Mouse (Mus musculus) left cerebral cortex, adult 8-10 months (tissue): Measurements from ENCODE around the gene Ski. TPM values are rescaled to one million over a fixed set of nuclear protein-coding genes. Genes with fewer than 3 reads are reported as not detected.
A peak's percentile ranks its signal among the peaks of the same experiment; 100 is the strongest.

ENCODE experiments used
- DNase-seq, 2 experiments: peaks; one replicate each; pipeline ENCODE4 v3.0.0; 2022; ENCODE audit warnings: low spot score in 2 of 2
- total RNA-seq, 4 experiments: library from RNA; stranded (reverse); gene quantifications; 2 replicates each; pipeline ENCODE4 v1.2.4; 2022

The Ski gene
- total RNA-seq, 4 experiments from 2014 or later: 118 to 126 (median 121) TPM

DNA sequence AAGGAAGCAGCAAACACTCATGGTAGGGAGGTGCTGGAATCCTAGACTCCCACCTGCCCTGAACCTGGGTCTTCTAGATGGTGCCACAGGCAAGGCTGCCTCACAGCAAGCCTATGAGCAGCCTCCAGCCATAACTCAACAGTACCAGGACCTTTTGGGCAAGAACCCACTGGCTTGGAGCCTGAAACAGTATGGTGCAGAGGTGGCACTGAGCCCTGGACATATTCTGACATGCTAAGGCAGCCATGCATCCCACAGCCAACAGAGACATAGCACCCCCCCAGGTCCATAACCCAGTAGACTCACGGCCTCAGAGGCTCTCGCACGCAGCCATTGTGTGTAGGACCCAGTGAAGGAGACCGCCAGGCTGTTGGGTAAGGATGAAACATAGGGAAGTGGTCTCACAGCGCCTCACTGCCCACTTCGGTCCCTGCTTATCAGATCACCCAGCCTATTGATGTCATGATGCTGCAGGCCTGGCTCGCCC is 87.7 kb downstream of the Ski start:
- no peak for DNase-seq

DNA sequence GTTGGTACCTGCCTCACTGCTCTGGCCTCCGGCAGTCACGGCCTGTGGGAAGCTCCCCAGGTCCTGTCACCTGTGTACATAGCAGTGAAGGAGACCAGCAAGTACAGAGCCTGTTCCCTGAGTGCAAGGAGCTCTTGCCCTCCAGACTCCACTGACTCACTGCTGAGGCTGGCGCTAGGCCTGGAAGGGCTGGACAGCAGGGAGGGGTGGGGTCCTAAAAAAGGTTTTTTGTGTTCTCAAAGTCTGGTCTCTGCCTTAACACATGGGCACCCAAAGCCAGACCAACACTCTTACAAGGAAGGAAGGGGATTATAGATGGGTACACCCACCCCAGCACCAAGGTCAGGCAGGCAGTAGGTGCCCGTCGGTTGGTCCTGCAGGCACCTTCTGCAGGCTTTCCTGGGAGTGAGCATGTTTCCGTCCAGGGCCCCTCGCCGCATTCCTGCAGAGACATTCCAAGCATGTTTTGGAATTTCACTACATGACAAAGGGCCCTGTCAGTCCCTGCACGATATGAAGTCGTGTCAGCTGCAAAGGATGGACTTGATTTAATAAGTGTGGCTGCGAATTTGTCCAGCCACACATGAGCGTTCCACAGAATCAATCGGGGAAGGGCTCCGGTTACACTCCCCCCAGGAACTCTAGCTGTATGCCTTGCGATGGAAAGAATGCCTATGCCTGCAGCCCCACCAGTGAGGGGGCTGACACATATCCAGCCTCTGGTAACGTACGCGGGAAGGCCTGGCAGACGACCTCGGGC is 88.6 kb downstream of the Ski start:
- DNase-seq: no peak

DNA sequence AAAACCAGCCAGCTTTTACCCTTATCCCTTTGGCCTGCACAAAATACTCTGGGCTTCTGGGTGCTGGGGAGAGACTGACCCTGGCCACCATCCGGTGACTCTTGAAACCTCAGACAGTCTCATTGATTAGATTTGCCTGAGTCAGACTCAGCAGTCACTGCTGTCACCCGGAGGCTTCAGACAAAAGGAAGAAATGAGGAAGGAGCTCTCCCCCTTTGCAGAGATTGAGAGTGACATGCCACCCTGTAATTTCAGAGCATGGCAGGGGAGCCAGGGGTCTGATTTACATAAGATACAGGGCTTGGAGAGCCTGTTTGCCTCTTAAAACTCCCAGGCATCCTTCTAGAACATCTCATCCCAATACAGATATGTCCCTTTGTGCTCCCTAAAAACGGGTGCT is 89.2 kb downstream of the Ski start:
- DNase-seq: no peak

DNA sequence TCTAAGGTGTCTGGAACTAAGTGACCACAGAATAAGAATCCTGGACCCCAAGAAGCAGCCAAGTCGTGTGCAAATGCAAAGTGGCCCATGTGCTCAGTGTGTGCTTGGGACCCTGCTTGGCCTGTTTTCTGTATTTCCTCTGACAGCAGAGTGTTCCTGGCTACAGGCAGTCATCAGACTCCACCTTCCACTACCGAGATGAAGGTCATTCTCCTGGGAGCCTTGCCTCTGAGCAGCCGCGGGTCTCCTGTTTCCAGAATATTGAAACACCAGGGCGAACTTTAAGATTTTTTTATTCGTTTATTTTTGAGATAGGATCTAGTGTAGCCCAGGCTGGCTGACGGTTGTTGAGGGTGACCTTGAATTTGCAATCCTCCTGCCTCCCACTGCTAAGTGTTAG is 91.8 kb downstream of the Ski start:
- no peak for DNase-seq

DNA sequence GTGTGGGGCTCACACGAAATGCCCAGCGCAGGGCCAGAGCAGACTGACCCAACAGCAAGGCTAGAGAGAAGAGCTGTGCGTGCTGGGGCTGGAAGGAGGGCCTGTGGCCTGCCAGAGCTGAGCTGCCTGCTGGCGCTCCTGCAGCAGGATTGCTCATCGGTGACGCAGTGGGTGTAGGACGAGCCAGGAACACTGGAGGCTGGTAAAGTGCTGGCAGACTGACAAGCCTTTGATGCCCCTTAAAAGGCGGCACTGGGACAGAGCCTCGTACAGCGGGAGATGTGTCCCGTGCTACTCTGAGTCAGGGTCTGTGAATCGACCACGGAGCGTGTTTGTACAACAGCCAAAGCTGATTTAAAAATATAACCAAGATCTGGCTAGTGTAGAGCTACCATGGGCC is 92.4 kb downstream of the Ski start:
- DNase-seq: peak; percentile 78 to 95

DNA sequence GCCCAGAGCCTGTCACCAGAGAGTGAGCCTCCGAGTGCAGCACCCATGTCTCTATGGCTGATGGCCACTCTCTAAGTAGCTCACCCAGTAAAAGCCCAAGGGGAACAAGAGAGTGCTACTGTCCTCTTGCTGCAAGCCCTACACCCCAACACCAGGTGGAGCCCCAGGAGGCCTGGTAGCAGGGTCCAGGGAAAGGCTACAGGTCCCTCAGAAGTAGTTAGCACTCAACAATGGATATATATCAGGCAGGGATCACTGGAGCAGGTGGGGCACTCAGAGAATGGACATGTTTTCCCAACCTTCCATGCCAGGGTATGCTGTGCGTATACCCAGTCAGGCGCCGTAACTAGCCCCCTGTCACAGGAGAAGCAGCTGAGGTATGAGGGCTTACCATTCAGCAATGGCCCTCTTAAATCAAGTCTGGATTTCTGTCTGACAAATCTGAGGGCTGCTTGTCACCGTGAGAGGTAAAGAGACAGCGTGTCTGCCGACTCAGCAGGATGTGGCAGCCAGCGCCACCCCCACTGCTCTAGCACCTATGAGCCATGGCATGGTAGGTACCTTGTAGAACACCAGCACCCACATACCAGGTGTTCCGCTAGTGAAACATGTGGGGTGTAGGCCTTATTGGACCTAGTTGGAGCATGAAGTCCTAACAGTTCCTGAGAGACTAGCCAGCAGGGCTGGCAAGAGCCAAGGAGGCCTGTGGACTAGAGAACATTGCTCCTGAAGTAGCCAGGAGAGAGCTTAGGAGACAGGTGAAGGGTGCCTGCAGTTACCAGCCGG is 93.1 kb downstream of the Ski start:
- peak; percentile 56 to 84 for DNase-seq

DNA sequence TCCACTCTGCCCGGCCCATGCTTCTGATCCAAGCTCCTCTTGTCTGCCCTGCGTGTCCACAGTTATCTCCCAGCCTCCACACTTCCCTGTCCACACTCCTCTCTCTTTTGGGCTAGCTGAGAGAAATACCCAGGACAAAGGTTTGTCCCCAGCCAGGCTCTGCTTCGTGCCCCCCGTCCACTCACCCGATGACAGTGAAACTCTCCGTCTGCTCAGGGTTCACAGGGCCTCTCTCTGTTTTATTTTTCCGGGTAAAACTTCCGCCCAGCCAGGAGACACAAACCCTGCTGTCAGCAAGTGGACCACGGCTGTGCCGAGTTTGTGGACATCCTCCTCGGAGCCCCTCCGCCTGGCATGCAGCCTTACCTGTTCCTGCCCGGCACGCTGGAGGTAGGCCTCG is 94.0 kb downstream of the Ski start:
- no peak for DNase-seq

DNA sequence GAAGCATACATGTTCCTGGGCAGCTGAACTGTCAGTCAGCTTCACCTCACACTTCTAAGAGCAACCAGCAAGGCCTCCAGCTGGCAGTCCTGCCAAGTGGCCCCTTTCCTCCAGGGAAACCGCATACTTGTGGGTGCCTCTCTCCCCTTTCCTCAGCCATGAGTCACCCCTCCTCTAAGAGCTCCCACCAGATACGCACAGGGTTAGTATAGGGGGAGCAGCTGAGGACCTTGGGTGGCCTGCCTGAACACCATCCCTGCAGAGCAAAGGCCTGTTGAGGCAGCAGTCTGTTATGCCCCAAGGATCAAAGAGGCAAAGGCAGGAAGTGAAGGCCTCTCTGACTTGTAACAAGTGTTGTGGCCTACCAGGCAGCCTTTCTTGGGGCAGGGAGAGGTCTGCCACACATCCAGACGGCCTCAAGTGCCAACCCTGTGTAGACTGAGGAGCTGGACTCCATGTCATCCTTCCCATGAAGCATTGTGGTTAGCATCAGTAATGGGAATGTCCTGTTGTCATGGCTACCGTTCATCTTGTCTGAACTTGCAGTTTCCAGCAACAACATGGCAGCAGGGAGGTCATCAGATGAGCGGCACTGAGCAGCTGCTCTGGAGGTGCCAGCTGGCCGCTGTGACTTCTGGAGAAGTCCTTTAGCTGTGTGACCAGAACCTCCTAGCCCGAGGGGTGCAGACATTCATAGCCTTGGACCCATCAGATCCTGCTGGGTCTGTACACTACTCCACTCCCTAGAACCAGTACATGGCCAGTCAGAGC is 95.6 kb downstream of the Ski start:
- no peak for DNase-seq

DNA sequence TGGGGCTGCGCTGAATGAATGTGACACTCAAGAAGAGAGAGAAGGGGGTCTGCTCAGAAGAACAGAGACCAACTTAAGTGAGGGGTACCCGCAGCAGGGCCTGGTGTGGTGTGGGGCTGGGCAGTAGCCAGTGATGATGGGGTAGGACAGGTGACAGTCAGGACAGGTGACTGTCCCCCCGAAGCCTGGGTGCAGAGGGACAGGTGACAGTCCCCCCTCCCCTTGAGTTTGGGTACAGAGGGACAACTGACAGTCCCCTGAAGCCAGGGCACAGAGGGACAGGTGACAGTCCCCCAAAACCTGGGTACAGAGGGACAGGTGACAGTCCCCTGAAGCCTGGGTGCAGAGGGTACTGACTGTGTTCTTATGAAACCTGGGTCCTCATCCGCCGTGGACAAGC is 96.2 kb downstream of the Ski start:
- no peak for DNase-seq

DNA sequence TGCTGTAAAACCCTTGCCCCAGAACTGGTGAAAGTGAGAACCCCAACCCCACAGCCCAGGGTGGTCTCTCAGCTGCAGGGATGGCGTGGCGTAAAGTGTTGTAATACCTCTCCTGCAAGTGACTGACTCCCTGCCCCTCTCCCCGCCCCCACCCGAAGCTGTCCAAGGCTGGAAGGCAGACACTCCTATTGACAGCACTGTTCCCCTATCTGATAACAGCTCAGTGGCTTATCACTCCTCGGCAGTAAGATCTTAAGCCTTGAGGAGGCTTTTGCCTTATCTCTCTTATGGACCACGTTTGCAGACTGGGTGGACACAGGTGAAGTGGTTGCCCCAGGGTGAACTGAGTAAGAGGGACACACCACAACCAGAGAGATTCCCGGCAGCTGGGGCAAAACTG is 97.1 kb downstream of the Ski start:
- no peak for DNase-seq

DNA sequence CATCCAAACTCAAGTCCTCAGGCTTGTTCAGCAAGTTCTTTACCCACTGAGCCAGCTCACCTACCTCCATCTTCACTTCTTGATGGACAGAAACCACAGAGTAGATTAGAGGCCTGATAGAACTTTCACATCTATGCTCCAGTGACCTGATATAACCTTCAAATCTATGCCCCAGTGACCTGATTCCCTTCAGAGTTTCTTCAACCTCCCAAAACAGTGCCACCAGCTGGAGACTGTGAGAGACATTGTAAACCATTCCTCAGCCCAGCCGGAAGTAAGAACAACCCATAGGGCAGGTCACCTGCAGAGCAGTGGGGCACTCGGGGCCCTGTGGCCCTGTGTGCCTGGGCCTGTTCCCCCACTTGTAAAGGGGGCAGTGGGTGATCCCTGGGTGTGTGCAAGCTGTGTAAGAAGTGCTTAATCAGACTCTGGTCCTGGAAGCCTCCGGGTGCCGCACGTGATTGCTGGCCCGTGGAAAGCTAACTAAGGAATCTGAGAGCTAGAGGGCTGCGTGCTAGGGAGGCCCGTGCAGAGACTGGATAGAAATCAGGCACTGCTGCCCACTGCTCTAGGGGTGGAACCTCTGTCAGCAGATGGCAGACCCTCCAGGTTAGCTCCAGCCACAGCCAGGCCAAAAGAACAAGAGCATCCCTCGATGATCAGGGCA is 98.4 kb downstream of the Ski start:
- DNase-seq: no peak

DNA sequence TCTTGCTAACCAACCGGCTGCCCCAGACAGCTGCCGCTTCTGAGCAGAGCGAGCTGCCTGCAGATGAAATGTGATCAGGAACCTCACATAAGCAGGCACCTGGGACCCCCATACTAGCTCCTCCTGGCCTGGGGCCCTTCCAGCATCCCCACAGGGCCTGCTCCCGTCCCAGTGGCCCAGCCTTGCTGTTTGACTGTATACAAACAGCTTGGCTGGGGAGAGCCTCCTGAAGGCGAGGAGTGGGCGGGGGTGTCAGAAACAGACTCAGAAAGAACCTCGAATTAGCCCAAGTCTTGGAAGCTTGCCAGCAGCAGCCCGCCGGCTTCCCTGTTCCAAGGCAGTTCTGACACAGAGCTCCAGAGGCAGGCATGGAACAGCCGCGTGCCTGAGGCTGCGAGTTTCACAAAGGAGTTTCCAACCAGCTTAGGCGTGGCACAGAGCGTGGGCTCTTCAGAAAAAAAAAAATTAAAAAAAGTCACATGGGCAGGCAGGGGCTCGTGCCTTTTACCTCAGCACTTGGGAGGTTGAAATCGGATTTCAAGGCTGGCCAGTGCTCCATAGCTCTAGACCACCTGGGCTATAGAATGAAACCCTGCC is 99.8 kb downstream of the Ski start:
- peak; percentile 85 to 98 for DNase-seq

DNA sequence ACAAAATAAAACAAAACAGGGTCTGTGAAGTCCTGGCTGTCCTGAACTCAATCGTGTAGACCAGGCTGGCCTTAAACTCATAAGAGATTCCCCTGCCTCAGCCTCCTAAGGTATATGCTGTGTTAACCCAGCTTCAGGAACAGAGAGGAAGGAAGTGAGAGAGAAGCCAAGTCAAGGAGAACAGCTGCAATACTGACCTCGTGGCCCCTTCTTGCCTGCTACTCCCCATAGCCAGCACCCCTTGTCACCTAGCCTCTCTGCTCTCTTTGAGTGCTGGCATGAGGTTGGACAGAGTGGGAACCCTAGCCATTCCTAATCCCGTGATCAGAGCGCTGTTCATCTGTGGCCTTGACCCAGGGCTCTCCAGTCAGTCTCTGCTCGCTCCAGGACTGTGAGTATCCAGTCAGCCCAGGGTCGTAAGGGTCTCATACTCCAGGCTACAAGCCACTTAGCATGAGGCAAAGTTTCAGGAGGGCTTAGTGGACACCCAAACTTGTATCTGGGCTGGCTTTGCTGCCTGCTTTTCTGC is 100.4 kb downstream of the Ski start:
- DNase-seq: no peak

DNA sequence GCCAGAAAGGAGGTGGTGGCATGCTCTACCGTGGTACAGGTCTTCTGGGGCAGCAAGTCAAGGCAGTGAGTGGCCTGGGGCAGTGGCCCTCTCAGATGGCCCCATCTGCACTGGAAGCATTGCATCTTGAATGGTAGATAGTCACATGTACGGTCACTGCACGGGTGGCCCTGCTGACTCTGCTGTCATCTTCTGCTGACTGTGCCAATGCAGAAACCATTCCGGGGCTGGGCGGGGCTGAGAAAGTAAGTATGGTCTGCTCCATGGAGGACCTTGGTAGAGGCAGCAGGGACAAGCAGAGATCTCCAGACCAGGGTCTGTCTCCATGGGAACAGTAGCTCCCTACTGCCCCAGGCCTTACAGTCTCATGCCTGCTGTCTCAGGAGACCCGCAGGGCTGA is 101.2 kb downstream of the Ski start:
- DNase-seq: no peak

DNA sequence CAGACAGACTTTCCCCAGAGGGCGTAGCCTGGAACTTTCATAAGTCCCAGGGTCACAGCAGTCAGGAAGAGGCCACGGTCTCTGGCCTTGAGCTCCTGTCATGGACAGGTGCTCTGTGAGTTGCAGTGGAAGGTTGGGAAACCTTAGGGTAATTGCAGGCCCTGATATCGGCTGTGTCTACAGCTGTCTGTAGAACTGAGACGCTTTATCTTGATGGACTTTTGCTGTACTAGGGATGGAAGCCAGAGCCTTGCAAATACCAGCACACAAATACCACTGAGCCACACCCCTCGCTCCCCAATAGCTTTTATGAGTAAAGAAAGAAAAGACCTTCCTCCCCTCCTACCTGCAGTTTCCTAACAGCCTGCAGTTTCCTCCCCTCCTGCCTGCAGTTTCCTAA is 101.8 kb downstream of the Ski start:
- DNase-seq: no peak

DNA sequence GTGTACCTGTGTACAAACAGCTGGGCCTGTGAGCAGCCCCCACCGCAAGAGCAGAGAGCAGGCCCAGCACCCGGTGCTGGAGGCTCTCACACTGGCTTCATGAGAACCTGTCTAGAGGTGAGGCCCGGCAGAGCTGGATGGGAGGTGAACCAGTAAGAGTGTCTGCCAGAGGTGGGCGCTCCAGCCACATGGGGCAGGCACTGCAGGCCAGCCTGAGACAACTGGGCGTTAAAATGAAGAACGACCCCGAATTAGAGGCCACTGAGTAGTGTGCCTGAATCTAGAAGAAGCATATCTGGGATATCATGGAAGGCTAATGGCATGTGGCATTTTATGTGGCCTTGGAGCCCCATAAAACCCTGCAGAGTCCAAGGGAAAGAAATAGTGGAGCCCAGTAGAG is 102.4 kb downstream of the Ski start:
- no peak for DNase-seq

DNA sequence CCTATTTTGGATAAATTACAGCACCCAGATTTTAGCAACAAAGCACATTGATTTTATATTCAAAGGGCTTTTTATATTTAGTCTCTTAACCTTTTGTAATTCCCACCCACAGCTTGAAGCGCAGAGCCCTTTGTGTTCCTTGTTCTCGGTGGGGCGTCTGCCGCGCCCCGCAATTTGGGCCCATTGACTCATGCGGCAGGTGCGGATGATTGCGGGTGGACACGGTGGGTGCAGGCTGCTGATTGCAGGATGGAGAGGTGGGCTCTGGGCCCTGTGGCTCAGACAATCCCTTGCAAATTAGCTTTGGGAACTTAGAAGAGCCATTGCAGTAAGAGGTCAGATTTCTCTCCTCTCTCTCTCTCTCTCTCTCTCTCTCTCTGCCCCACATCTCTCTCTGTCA is 104.1 kb downstream of the Ski start:
- no peak for DNase-seq

DNA sequence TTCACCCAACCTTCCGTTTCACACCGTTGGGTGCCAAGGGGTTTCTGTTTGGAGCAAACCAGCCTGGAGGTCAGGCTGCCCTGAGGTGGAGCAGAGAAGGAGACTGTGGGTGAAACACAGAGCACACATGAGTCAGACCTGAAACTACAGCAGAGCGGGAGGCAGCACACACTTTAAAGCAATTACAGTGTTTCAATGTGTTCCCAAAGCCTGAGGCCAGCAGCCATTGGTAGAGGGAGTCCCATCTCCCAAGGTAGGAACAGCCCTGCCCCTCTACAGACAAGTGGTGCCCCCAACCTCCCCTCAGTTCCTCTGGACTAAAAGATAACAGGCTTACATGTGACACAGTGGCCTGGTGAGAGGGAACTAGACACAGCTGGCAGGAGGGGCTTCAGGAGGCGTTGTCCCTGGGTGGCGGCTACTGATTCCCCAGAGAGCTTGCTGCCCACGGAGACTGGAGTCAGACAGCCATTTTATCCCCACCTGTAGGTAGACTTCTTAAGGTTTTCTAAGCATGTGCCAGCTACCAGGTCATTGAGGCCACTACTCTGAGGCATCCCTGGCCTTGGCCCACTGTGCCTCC is 104.9 kb downstream of the Ski start:
- no peak for DNase-seq

DNA sequence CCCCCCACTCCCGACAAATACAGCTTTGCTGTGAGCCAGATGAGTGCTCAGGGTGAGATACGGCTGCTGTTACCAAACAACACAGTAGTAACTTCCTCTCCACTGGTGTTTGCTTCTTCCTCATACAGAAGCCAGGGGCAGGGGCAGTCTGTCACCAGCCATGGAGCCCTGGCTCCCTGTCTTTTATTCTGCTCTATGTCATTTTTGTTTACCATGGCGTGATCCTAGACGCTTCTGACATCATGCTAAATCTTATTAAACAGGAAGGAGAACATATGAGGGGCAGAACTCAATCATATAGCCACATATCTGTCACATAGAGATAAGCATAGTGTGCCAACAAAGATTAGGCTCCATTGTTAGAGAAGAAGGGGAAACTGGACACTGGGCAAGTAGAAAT is 105.8 kb downstream of the Ski start:
- DNase-seq: no peak

DNA sequence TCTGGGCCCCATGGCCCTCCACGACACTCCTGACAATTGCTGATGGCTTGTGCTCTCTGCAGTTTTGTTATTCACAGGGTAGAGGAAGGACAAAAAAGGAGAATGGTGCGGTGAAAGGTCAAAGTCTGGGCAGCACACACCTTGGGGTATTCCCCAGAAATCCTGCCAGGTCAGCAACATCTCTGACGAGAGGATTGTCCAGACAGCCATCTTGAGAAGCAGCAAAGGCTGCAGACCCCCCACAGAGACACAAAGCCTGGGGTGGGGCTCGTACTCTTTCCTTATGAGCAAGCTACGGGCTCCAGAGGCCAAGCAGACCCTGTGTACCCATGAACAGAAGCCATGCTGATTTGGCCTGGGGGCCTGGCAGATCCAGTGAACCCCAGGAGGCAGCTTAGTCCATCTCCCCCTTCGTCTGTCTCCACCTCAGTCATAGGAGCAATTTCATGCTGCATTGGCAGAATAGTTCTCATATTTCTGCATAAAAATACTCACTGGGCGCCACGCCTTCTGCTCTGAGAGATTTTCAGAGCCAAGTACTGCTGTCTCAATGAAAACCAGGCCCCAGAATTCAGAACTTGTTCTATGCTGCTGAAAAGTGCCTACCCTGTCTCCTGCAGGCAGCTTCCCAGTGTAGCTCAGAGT is 108.5 kb downstream of the Ski start:
- no peak for DNase-seq
